Mouse (Mus musculus): ENCODE results near the gene Erc2.

The Erc2 gene

DNA sequence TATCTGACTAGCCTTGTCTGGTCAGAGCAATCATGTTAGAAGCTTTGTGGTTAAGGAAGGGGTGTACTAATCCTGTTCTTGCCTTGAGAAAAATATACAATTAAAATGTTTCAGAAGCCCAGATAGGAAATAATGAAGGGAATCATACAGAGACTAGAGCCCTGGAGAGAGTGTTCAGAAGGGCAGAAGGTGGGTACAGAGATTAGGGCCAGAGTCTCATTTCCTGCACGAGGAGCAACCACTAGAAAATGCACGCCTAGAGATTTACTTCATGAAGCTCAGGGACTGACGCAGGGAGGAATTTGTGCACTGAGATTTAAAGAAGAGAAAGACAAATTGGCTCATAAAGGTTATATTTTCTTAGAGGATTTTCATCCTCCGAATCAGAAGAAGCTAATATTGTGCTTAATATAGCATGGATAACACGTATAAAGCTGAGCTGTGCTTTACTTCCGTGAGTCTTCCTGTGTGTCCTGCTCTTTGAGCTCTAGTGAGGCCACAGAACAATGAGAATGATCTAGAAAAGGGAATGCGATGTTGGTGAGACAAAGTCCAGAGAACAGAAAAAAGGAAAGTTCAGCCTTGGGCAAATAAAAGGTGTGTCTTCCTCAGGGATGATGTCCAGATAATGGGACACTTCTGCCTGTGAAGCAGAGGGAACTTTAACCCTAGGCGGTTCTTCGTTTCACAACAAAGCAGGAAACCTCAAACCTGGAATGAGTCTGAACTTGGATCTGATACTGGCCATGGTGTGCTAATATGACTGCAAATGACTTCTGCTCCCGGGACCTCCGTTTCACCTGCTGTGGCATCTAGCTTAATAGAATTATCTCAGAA is 45.0 kb downstream of the Erc2 start:
- DNase-seq (ENCODE audit: low read depth, low spot score), result no peak

GRCm38 (mm10) chr14:27668151-27668550 is 45.9 kb downstream of the Erc2 start:
- DNase-seq (ENCODE audit: low read depth, low spot score), result no peak

DNA sequence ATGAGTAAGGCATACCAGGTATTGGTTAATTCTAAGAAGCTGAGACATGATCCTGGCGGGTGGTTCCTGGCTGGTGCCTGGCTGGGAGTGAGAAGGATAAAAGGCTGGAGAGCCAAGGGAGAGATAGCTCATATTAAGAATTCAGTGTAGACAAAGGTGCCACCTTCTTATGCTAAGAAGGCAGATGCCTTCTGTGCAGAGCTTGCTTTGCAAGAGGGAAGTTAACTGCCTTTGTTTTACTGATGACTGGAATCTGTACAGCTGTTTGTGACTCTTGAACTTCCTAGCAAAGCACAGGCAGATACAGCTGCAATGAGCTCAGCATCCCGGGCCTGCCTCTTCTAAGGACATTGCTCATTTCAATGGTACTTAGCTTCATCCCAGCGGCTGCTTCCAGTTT is 47.7 kb downstream of the Erc2 start:
- no peak for DNase-seq (ENCODE audit: low read depth, low spot score)

DNA sequence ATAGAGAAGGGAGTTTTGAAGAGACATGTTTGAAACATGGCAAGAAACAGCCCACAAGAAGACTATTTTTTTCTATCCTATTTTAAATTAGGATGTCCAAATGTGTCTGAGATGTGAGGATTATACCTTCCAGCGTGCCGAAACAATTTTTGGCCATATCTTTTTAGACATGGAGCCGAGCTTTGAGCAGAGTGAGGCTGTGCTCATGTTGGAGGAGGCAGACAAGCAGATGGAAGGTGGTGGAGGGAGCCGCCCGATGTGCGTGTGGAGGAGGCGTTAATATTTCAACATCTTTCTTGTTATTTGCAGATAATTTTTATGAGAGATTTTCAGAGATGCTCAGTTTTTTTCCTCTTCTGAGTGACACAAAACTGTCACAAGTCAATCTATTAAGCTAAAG is 50.5 kb downstream of the Erc2 start:
- DNase-seq (ENCODE audit: low read depth, low spot score), result no peak

- DNase-seq (ENCODE audit: low read depth, low spot score), result no peak
These were observed 51.9 kb downstream of the Erc2 start for GRCm38 (mm10) chr14:27674096-27674495.

DNA sequence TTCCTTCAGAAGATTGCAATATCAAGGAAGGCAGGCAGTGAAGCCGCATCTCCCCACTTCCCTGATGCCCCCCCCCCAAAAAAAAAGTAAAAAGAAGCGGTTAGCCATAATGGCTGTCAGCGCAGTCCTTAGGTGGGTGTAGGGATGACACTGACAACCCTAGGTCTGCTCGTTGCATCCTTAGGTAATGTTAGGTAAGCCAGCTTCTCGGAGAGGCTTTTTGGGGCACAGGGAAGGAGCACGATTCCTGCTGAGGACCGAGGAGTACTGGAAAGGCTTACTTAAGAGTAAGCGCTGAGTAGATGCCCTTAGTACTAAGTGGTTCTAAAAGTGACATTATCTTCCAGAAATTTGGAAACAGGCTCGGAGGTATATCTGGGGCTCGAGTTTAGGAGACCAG is 52.3 kb downstream of the Erc2 start:
- no peak for DNase-seq (ENCODE audit: low read depth, low spot score)

DNA sequence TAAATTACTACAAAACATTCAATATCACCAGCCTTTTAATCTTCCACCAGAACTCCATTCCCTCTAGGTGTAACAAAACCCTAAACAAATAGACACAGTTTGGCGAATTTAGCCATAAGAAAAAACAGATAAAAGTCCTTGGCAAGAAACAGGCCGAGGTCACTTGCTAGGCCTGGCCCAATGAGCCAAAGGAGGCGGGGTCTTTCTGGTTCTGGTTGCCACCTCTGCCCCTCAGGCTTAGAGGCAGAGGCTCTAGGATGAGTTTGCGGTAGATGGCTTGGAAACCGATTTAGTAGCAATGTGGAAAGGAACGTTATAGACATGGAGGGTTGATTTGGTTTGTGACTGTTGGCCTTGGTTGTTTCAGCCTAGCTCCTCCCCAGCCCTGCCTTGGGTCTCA is 52.8 kb downstream of the Erc2 start:
- DNase-seq (ENCODE audit: low read depth, low spot score), result no peak

DNA sequence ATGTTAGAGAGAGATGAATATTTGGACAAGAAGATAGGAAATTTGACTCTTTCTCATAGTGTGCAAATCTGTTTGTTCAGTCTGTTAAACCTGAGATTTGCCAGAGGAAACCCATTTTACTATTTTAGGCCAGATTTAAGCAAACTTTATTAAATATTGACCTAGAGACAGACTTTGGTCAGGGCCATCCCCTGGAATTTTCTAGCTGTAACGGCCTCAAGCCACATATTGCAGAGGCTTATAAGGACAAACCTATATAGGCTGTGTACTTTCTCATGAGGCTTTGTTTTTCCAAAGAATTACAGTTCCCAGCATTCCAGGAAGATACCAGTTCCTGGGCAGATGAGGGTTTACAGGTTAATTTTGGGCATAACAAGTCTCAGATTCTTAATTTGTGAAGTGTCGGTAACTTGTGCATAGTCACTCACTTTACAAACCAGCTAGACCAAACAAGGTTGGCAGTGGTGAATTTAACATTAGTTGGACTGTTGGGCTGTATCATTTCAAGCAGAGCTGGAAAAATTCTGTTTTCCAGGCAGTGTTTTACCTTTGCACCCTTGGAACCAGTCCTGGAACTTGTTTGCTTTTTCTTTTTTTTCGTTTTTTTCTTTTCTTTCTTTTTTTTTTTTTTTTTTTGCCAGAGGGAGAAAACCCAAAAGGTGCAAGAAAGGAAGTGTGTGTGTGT is 60.3 kb downstream of the Erc2 start:
- no peak for DNase-seq (ENCODE audit: low read depth, low spot score)

GRCm38 (mm10) chr14:27695781-27696180 is 73.6 kb downstream of the Erc2 start:
- no peak for DNase-seq (ENCODE audit: low read depth, low spot score)

GRCm38 (mm10) chr14:27717364-27717763 is 95.1 kb downstream of the Erc2 start:
- no peak for DNase-seq (ENCODE audit: low read depth, low spot score)

GRCm38 (mm10) chr14:27719601-27720000 is 97.4 kb downstream of the Erc2 start:
- DNase-seq (ENCODE audit: low read depth, low spot score), result no peak

- no peak for DNase-seq (ENCODE audit: low read depth, low spot score)
These were observed 98.7 kb downstream of the Erc2 start for GRCm38 (mm10) chr14:27720944-27721343.

GRCm38 (mm10) chr14:27721759-27722158 is 99.5 kb downstream of the Erc2 start:
- DNase-seq (ENCODE audit: low read depth, low spot score), result no peak

GRCm38 (mm10) chr14:27727541-27727940 is 105.3 kb downstream of the Erc2 start:
- DNase-seq (ENCODE audit: low read depth, low spot score), result no peak

GRCm38 (mm10) chr14:27731086-27731485 is 108.9 kb downstream of the Erc2 start:
- no peak for DNase-seq (ENCODE audit: low read depth, low spot score)

DNA sequence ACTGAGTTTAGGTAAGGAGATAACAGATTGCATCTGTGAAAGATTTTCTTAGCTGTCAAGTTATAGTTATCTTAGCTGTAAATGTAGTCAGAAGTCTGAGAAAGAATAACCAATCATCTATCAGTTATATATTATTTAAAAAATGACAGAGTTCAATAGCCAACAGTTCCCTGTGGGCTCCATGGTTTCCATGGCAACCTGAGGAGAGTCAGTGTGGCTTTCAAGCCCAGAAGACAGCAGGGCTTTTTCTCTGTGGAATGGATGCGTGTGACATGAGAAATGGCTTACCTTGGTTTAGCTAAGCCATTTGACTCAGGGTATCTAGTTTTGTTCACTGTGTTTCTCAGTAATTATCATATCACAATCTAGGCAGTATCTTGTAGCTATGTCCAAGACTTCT is 117.2 kb downstream of the Erc2 start:
- no peak for DNase-seq (ENCODE audit: low read depth, low spot score)

DNA sequence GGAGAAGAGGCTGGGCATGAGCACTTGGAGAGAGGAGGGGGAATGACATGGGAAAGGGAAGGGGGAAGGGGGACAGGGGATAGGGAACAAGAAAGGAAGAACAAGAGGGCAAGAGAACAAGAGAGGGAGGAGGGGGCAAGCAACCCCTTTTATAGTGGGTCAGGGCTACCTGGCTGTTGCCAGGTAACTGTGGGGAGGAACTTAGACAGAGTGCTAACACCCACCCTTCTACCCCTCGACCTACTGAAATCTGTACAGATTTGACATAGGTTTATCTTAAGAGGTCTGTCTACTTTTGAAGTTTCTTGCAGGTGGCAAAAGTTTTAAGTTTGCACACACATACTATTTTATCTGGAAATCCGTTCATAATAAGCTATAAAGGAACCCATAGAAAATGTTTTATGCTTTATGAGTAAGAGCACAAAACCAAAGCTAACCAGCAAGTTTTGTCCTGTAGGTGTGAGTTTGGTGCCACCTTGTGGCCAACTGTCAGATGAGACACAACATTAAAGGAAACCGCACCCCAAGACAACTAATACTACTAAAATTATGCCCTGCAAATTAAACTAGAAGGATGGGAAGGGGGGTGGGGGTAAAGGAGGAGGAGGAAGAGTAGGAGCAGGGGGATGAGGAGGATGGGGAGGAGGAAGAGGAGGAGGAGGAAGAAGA is 119.2 kb downstream of the Erc2 start:
- DNase-seq (ENCODE audit: low read depth, low spot score), result peak; percentile 65

DNA sequence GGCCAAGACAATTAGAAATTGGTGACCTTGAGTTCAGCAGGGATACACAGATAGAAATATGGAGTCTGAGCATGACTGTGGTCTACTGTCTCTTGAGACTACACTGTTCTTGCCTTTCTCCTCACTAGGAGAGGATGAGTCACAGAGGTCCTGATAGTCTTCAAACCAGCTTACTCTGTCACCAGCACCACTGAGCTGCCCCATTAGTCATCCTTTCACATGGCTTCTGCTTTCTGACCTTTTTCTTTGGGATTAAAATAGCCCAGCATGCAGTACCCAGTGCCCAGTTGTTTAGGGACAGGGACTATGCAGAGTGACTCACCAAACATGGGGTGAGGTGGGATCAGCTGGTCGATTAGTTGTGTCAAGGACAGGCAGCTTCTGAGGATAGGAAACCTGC is 132.1 kb downstream of the Erc2 start:
- DNase-seq (ENCODE audit: low read depth, low spot score), result no peak

- DNase-seq (ENCODE audit: low read depth, low spot score), result no peak
These were observed 134.7 kb downstream of the Erc2 start for GRCm38 (mm10) chr14:27756901-27757300.

- DNase-seq (ENCODE audit: low read depth, low spot score), result no peak
These were observed 136.0 kb downstream of the Erc2 start for GRCm38 (mm10) chr14:27758230-27758629.

DNA sequence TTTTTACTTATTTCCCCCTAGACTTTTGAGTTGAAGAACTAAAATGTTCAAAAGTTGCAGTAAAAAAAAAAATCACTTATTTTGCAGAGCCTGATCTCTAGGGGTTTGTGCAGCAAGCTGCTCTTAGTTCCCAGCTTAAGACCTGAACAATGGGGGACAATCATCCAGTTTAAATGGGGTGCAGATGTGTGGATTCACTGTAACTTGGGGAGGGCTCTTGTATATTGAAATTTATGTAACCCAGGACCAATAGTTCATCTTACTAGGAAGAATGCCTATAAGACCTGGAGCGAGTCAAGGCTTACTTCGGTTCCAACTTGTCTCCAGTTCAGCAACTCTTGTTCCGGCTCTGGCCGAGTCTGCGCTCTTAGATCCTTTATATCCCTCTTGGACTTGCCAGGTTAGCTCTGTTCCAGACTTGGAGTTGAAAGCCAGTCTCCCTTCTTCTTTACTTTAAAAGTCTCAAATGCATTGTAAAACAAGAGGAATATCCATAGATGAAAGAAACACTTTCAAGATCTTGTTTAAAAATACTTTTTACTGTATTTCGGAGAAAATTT is 136.9 kb downstream of the Erc2 start:
- DNase-seq (ENCODE audit: low read depth, low spot score), result no peak

GRCm38 (mm10) chr14:27759982-27760381 is 137.8 kb downstream of the Erc2 start:
- no peak for DNase-seq (ENCODE audit: low read depth, low spot score)

Data from retina, postnatal 7 days (tissue).